Mouse (Mus musculus) R1 (cell line): ENCODE measurements at regions not wholly inside any gene's neighbourhood (a gene's known extent, or its start where the extent isn't known, plus 50 kb on each side); places are given as distances from the start of the nearest gene placed in this dataset.

Experiments used
- DNase-seq: peaks from one replicate; pipeline ENCODE4 v3.0.0-alpha.2; 2018; ENCODE audit warnings: low read depth, low spot score

DNA sequence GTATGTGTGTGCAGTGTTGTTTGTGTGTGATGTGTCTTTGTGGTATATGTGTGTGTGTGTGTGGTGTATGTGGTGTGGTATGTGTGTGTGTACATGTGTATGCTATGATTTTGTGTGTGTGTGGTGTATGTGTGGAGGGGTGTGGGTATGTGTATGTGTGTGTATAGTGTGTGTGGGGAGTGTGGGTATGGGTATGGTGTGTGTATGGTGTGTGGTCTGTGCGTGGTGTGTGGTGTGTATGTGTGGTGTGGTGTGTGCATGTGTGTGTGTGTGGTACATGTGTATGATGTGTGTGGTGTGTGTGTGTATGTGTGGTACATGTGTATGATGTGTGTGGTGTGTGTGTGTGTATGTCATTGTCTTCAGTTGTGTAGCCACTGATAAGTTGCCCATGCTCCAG is 247.8 kb upstream of the Sp4 start:
- DNase-seq, result no peak

GRCm38 (mm10) chr12:118540336-118540735 is 239.1 kb upstream of the Sp4 start:
- DNase-seq, result peak; percentile 55

DNA sequence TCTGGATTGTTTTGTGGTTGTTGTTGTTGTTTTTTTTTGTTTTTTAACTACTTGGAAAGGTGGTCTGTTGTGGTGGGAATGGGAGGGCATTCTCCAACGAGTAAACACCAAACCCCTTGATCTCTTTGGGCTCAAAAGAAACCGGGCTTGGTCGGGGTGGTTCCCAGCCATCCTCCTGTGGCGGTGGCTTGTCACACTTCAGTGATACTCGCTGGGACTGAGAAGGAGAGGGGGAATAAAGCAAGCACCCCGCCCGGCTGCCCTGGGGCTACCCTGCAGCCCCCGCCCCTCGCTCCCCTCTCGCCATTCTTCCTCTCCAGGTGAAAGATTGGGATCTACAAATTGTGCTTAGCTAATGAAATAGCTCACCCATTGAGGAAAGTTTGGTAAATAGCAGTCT is 229.3 kb upstream of the Sp4 start:
- DNase-seq, result peak; percentile 8

DNA sequence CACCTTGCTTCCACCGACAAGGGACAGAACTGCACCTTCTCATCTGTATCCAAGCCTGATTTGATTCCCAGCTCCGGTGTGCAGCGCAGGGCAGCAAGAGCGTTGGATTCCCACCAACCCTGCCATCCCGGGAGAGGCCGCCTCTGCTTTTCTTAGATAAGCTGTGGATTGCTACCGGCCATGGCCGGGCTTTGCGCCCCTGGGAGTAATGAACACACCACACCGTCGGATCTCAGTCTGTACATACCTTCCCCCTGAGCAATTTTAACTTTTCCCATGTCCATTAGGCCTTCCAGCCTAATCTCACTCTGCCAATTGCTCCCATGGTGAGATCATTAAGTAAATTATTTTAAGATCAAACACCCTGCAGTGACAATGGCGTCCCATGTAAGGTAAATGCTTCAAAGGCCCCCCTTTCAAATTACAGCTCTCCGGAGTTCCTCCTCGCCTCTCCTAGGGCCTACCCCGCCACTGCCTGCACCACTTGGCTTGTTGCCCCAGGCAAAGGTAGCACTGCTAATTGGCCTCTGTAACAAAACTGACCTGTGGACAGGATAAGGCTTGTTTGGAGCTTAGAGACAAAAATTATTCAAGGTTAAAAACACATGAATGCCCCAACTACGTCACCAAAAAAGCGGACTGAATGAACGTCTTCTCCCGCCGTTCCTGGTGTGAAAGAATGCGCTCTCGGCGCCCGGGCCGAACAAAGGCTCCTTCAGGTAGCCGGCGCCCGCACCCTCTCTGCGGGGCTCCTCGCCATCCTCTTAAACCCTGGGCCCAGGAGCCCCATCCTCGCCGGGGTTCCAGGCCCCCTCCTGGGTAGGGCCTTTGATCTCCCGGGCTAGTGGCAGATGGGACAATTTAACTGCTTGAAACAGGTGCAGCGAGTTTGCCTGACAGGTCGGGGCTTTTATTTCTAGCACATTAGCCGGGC is 228.5 kb upstream of the Sp4 start:
- peak; percentile 41 for DNase-seq

DNA sequence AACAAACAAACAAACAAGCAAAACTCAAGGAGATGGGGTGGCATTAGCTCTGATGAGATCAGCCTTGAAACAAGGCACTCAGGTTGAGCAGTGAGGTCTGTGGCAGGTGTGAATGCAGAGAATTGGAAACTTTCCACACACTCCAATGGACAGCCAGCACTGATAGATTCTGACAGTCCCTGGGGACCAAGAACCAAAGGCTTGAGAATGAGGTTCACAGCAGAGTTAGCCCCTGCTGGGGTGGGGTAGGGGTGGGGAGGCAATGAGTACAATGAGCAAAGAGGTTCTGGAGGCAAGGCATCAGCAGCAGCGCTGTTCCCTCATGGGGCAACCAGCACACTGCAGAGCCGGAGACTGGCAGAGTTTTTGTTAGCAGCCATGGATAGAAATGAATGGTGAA is 220.5 kb upstream of the Sp4 start:
- DNase-seq, result no peak

GRCm38 (mm10) chr12:118521329-118521728 is 220.1 kb upstream of the Sp4 start:
- DNase-seq, result peak; percentile 21

DNA sequence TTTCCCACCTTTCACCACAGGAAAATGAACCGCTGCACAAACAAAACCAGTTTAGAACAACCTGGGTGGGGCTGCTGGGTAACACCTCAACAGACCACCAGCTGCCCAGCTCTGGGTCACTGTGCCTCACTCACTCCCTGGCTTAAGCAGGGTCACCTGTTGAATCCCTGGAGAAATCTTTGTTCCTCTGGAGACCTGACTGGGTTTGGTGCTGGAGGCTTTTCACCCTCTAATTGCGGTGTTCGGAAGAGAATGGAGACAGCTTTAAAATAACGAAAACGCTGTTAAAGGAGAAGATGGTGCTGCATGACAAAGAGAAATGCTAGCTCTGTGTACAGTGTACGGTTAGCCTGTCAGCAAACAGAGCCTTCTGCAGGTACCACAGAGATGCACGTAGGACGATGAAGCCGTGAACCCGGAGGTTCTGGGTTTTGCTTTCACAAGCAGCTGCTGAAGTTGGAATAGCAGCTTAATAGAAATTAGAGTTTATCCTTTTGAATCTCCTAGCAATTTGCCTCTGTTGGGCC is 218.6 kb upstream of the Sp4 start:
- peak; percentile 42 for DNase-seq

GRCm38 (mm10) chr12:118510989-118511388 is 209.7 kb upstream of the Sp4 start:
- no peak for DNase-seq

GRCm38 (mm10) chr12:118508972-118509917 is 208.0 kb upstream of the Sp4 start:
- DNase-seq, result no peak

- no peak for DNase-seq
Measured at GRCm38 (mm10) chr12:118500392-118500791, 199.2 kb upstream of the Sp4 start.

DNA sequence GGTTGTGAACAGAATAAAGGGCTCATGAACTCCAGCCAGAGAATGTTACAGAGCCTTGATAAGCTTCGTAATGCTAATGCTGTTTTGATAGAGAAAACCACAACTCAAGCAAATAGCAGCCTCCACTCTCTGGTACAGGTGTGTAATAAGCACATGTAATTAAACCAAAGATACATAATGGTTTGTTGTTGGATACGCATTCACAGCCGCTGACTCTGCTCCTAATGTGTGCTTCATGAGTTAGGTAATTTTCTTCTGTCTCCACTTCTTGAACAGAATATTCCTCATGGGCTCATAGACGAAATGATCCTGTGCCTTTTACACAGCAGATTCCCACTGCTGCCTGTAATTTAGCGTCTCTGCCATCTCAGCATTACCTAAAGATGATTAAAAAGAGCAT is 186.8 kb upstream of the Sp4 start:
- no peak for DNase-seq

DNA sequence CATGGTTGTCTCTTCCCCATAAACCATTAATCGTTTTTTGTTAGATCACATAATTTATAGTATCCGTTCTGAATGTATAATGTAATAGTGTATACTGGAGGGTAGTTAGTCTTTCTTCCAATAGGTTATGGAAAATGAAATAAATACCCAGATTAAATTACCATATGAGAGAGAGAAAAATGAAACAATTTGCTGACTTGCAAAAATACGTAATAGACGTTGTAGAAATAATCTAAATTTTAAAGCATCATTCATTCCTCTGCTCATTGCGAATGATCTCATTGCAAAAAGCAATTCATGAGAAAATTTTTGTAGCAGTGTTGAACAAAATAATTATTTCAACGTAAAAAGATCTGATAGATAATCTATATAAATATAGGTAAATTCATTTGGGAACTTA is 185.2 kb upstream of the Sp4 start:
- no peak for DNase-seq

GRCm38 (mm10) chr12:118481347-118481746 is 180.1 kb upstream of the Sp4 start:
- DNase-seq, result peak; percentile 61

DNA sequence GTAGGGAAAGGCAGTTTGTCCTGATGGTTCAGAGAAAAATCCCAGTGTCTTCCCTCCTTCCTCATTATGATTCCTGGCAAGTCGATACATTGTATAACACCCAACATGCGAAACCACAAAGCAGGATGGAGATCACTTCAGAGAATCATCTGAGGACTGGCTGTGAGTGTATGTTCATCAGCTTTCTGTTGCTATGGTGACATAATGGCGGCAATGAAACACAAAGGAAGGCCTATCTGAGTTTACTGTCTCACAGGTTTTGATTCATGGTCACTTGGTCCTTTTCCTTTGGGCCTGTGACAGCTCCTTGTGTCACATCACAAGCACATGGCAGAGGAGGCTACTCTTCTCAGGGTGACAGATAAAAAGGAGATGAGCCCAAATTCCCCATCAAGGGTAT is 173.5 kb upstream of the Sp4 start:
- no peak for DNase-seq

DNA sequence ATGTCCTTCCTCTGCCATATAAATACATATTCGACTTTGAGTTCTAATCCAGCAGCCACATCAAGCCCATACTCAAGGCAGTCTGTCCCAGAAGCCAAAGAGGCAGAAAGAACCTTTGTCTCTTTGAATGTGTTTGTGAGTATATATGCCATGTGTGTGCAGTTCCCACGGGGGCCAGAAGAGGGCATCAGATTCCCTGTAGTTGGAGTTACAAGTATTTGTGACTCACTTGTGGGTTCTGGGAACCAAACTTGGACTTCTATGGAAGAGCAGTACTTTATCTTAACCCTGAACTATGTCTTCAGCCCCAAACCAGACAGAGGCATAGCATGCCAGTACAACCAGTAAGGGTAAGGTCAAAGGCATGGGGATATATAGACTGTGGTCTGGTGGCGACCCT is 165.6 kb upstream of the Sp4 start:
- peak; percentile 41 for DNase-seq

DNA sequence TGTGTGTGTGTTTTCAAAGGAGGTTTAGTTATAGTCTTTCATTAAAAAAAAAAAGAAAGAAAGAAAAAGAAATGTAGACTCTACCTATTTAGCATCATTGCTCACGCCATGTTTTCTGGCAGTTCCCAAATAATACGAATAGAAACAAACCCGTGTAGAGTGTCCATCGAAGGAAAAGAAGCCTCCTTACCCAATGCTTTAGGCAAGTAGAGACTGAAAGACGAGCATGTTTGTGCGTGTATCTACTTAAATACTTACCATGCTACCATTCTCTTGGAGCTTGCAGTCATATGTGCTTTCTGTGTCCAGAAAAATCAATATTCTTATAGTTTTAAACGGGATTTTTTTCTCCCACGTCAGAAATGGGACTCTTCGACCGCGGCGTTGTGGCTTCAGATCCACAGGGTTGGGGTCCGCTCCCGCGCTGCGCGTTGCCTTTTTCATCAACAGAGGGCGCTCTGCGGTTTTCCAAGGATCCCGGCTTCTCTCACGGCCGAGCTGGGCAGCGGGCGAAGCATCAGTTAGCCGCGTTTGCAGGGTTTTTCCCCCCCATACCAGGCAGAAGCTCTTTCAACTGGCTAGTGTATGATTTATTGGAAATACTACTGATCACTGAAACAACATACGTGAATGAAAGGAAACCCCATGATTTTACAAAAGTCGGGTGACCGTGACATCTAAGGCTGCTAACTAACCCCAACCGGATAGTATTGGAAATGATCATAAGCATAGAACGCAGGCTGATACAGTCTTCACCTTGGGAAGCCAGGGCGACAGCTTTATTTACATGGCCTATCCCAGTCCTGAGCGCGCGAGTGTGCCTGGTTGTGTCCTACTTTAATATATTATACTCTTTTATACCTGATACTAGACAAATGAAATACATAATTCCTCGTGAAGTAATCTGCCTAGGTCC is 156.5 kb upstream of the Sp4 start:
- peak; percentile 61 for DNase-seq

- DNase-seq, result no peak
Measured at GRCm38 (mm10) chr12:118455609-118456008, 154.4 kb upstream of the Sp4 start.

- DNase-seq, result no peak
Measured at GRCm38 (mm10) chr12:118439626-118440025, 138.4 kb upstream of the Sp4 start.

DNA sequence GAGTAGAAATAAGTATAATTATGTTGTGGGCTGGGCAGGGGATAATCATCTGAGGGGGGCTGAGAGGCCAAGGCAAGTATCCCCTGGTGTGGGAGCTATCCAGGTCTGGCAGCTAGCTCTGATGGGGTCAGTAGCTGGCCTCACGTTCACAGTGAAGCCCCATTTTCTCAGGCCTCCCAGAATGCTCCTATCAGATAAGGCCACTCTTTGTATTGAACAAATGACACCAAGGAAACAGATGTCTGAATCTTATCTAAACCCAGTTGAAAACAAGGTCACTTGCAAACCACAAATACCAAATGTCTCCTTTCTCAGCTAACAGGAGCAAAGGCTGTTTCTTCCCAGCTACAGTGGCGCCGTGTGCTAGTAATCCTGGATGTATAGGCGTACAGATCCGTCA is 137.6 kb upstream of the Sp4 start:
- no peak for DNase-seq

- no peak for DNase-seq
Measured at GRCm38 (mm10) chr12:118432703-118433102, 131.5 kb upstream of the Sp4 start.

GRCm38 (mm10) chr12:118428384-118428783 is 127.1 kb upstream of the Sp4 start:
- DNase-seq, result no peak
